Mouse (Mus musculus): ENCODE measurements around the gene Bcorl1. TPM values are rescaled to one million over a fixed set of nuclear protein-coding genes. Genes with fewer than 3 reads are reported as not detected.
A peak's percentile ranks its signal among the peaks of the same experiment; 100 is the strongest.

The Bcorl1 gene
- polyA plus RNA-seq, 1 experiment from 2014 or later, result 8.5 TPM

DNA sequence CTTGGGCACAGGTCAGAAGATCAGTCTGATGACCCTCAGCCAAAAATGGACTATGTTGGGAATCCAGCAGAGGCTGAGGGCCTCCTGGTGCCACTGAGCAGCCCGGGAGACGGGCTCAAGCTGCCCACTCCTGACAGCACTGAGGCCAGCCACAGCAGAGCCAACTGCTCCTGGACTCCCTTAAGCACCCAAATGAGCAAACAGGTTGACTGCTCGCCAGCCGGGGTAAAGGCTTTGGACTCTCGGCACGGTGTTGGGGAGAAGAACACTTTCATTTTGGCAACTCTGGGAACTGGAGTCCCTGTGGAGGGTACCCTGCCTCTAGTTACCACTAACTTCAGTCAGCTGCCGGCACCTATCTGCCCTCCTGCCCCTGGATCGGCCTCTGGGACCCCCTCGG lies 26.7 kb downstream of the Bcorl1 start:
- ATAC-seq, result no peak
- Histone ChIP-seq H3K27me3 (replicated peaks; ENCODE audit: control insufficient read depth, insufficient read depth, low read length) (no peaks in the 10 kb centered on the region), H3K9me3 (ENCODE audit: control insufficient read depth, low read length) (no peaks in the 10 kb centered on the region), H3K9ac (replicated peaks; ENCODE audit: low read depth, low read length) (no peak overlapping the region), H3K4me3 (replicated peaks; ENCODE audit: low read length) (no peak overlapping the region), H3K36me3 (ENCODE audit: control insufficient read depth, insufficient read depth) (peaks cover 10% of the 10 kb centered on the region), H3K4me2 (ENCODE audit: low read length) (no peak overlapping the region), H3K27ac (ENCODE audit: low read length) (no peak overlapping the region), H3K4me1 (replicated peaks; ENCODE audit: control insufficient read depth, insufficient read depth, low read length) (peaks cover 3% of the 10 kb centered on the region; the same call in 1 of the 2 replicates)
- 91% methylated on average over 9 of the region's 9 CpGs for WGBS

DNA sequence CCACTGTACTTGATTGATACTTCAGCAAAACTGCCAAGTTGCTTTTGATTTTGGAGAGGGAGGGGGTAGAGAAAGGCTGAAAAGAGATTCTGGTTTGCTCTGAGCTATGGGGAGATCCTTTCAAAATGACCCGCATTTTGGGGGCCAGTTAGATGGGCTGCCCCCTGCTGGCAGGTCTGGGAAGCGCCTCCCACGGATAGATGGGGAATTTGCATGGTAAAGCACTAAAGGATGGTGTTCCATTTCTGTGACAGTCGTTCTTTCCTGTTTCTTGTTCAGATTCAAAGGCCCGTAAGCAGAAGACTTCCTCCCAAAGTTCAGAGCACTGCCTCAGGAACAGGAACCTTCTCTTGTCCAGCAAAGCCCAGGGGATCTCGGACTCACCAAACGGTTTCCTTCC lies 42.5 kb downstream of the Bcorl1 start:
- H3K36me3 ChIP-seq (ENCODE audit: control insufficient read depth, insufficient read depth), result peaks cover 7% of the 10 kb centered on the region; the same call in 1 of the 2 replicates
- no peaks in the 10 kb centered on the region for H3K9me3 ChIP-seq (ENCODE audit: control insufficient read depth, low read length)

DNA sequence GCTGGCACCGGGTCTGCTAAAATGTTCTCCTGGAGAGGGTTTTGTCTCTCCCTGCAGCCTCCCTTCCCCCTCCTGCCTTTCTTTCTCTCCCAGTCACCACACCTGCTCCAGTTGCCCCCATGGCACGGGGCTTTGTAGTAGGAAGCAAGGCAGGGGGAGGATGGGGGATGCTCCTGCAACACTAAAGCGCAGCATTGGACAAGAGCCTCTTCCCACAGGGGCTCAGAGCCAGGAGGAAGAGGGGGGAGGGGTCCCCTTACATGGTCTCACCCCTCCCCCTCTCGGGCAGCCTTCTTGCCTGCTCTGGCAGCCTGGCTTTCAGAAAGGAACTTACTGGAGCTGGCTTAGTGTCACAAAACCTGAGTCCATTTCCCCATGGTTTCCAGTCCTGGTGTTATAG lies 44.8 kb downstream of the Bcorl1 start:
- Histone ChIP-seq H3K27ac (ENCODE audit: low read length) (no peak overlapping the region), H3K36me3 (ENCODE audit: control insufficient read depth, insufficient read depth) (peaks cover 7% of the 10 kb centered on the region; the same call in 1 of the 2 replicates), H3K4me1 (replicated peaks; ENCODE audit: control insufficient read depth, insufficient read depth, low read length) (no peaks in the 10 kb centered on the region), H3K27me3 (replicated peaks; ENCODE audit: control insufficient read depth, insufficient read depth, low read length) (no peaks in the 10 kb centered on the region), H3K9ac (replicated peaks; ENCODE audit: low read depth, low read length) (no peak overlapping the region), H3K4me2 (ENCODE audit: low read length) (no peak overlapping the region), H3K9me3 (ENCODE audit: control insufficient read depth, low read length) (no peaks in the 10 kb centered on the region), H3K4me3 (replicated peaks; ENCODE audit: low read length) (no peak overlapping the region)
- WGBS, result 41% methylated on average over 4 of the region's 4 CpGs
- ATAC-seq, result peak; percentile 57

More for the DNA sequence above, 42.5 kb downstream of the Bcorl1 start:
- ATAC-seq, result no peak
- H3K4me1 ChIP-seq (replicated peaks; ENCODE audit: control insufficient read depth, insufficient read depth, low read length), result no peaks in the 10 kb centered on the region
- WGBS, result 47% methylated on average over 7 of the region's 7 CpGs
- no peaks in the 10 kb centered on the region for H3K27me3 ChIP-seq (replicated peaks; ENCODE audit: control insufficient read depth, insufficient read depth, low read length)
- no peak overlapping the region for H3K27ac ChIP-seq (ENCODE audit: low read length)
- H3K9ac ChIP-seq (replicated peaks; ENCODE audit: low read depth, low read length), result no peak overlapping the region
- H3K4me3 ChIP-seq (replicated peaks; ENCODE audit: low read length), result no peak overlapping the region
- no peak overlapping the region for H3K4me2 ChIP-seq (ENCODE audit: low read length)

DNA sequence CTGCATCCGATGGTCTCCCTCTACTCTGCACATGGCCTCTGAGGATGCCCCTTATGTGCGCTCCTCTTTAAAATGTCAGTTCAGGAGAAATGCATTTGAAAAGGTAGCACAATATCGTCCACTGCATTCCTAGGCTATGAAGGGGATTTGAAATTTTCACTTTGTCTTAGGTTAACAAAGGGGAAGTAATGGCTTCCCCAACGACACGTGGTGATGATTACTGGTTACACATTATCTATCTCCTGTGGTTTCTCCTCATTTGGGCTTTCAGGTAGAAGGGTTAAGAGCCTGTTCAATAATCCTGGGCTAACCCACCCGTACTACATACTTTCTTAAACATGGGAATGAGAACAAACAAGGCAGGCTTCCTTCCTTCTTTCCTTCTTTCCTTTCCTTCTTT lies 48.2 kb downstream of the Bcorl1 start:
- Histone ChIP-seq H3K9me3 (ENCODE audit: control insufficient read depth, low read length) (no peaks in the 10 kb centered on the region), H3K4me3 (replicated peaks; ENCODE audit: low read length) (no peak overlapping the region), H3K4me1 (replicated peaks; ENCODE audit: control insufficient read depth, insufficient read depth, low read length) (no peaks in the 10 kb centered on the region), H3K36me3 (ENCODE audit: control insufficient read depth, insufficient read depth) (peaks cover 4% of the 10 kb centered on the region), H3K27me3 (replicated peaks; ENCODE audit: control insufficient read depth, insufficient read depth, low read length) (no peaks in the 10 kb centered on the region), H3K4me2 (ENCODE audit: low read length) (no peak overlapping the region), H3K27ac (ENCODE audit: low read length) (no peak overlapping the region), H3K9ac (replicated peaks; ENCODE audit: low read depth, low read length) (no peak overlapping the region)
- WGBS, result 91% methylated on average over 6 of the region's 6 CpGs
- ATAC-seq, result no peak

DNA sequence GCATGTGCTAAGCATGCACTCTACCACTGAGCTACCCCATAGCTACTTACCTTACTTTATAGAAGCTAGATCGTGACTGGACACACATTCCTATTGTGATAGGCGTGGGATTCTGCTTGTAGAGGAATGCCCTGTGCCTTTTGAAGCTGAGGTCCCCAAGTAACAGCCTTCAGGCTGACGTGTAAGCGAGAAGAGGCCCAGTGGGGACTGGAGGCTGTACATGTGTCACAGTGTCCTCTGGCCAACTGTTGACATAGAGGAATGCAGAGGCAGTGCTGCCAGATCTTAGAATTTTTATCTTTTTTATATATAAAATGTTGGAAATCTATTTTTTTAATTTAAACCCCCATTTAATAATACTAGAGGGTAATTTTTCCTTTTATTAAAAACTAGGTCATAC lies 58.8 kb downstream of the Bcorl1 start:
- no peak overlapping the region for H3K27ac ChIP-seq (ENCODE audit: low read length)
- peaks cover 14% of the 10 kb centered on the region for H3K36me3 ChIP-seq (ENCODE audit: control insufficient read depth, insufficient read depth)
- H3K4me2 ChIP-seq (ENCODE audit: low read length), result no peak overlapping the region
- no peak for ATAC-seq
- H3K9me3 ChIP-seq (ENCODE audit: control insufficient read depth, low read length), result no peaks in the 10 kb centered on the region
- no peaks in the 10 kb centered on the region for H3K4me1 ChIP-seq (replicated peaks; ENCODE audit: control insufficient read depth, insufficient read depth, low read length)
- no peaks in the 10 kb centered on the region for H3K27me3 ChIP-seq (replicated peaks; ENCODE audit: control insufficient read depth, insufficient read depth, low read length)
- no peak overlapping the region for H3K4me3 ChIP-seq (replicated peaks; ENCODE audit: low read length)
- H3K9ac ChIP-seq (replicated peaks; ENCODE audit: low read depth, low read length), result no peak overlapping the region
- WGBS, result 86% methylated on average over 4 of the region's 4 CpGs

DNA sequence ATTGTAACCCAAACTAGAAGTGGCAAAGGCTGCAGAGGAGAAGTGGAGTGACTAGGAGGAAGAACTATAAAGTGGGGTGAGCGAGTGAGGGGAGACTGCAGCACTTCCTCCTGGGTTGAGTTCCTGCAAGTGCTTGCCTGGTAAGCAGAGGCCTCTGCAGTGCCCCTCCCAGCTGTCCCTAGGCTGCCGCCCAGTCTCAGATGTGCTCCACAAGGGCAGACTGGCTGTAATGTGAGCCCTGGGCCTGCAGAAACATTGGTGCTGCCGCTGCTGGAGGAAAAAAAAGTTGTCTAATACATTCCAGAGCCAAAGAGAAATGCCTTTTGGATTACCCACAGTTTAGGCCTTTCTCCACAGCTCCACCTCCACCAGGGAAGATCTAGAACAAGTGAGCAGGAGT lies 64.0 kb downstream of the Bcorl1 start:
- no peaks in the 10 kb centered on the region for H3K9me3 ChIP-seq (ENCODE audit: control insufficient read depth, low read length)
- 53% methylated on average over 3 of the region's 3 CpGs for WGBS
- peaks cover 3% of the 10 kb centered on the region; the same call in 1 of the 2 replicates for H3K4me1 ChIP-seq (replicated peaks; ENCODE audit: control insufficient read depth, insufficient read depth, low read length)
- no peak overlapping the region for H3K4me3 ChIP-seq (replicated peaks; ENCODE audit: low read length)
- no peak overlapping the region for H3K4me2 ChIP-seq (ENCODE audit: low read length)
- H3K27me3 ChIP-seq (replicated peaks; ENCODE audit: control insufficient read depth, insufficient read depth, low read length), result no peaks in the 10 kb centered on the region
- no peak for ATAC-seq
- peaks cover 14% of the 10 kb centered on the region for H3K36me3 ChIP-seq (ENCODE audit: control insufficient read depth, insufficient read depth)
- H3K9ac ChIP-seq (replicated peaks; ENCODE audit: low read depth, low read length), result no peak overlapping the region
- no peak overlapping the region for H3K27ac ChIP-seq (ENCODE audit: low read length)

DNA sequence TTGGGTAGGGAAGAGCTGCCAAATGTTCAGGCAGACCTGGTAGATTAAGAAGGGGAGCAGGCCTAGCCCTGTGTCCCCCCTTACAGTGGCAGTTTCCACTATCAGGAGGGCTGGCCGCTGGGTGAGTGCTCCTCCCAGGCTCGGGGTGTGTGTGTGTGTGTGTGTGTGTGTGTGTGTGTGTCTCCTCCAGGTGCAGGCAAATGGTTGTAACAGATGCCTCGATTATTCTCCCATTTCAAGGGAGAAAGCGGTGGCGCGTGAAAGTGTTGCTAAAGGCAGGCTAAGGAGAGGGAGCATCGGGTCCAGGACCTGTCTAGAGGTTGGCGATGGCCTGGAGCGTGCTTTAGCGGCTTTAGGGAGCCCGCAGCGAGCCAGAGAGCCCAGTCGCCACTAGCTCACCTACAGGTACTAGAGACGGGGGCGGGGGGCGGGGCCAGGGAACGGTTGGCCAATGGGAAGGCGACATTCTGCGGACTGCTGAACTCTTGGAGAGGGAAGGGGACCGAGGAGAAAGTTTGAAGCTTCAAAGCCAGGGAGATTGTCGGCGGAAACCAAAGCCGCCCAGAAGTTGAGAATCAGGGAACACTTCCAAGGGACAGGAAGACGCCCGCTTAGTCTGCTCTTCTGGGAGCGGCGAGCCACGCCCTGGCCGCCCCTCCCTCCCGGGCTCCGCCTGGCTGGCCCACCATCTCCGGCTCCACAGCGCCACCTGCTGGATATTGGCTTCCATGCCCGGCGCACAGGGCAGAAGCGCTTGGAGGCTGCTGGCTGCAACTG lies 68.6 kb downstream of the Bcorl1 start:
- 13% methylated on average over 30 of the region's 36 CpGs for WGBS

DNA sequence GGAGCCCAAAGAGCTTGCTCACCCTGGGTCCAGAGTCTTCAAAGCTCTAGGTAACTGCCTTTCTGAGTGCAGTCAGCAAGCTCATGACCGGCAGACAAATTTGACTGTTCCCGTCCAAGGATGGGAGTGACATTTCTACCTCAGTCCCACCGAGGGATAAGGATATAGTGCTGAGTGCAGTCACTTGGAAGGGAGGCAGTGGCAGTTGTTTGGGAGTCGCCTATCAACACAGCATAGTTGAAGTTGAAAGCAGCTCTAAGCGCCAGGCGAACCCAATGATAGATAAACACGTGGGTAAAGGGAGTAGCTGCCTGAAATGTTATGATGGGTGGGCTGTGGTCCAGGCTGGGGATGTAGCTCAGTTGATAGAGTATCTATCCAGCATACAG lies 69.2 kb downstream of the Bcorl1 start:
- Histone ChIP-seq H3K9me3 (ENCODE audit: control insufficient read depth, low read length) (no peaks in the 10 kb centered on the region), H3K27me3 (replicated peaks; ENCODE audit: control insufficient read depth, insufficient read depth, low read length) (no peaks in the 10 kb centered on the region), H3K27ac (ENCODE audit: low read length) (no peak overlapping the region), H3K4me1 (replicated peaks; ENCODE audit: control insufficient read depth, insufficient read depth, low read length) (peaks cover 3% of the 10 kb centered on the region; the same call in 1 of the 2 replicates), H3K9ac (replicated peaks; ENCODE audit: low read depth, low read length) (no peak overlapping the region), H3K4me3 (replicated peaks; ENCODE audit: low read length) (no peak overlapping the region; the same call in 1 of the 2 replicates), H3K4me2 (ENCODE audit: low read length) (peak overlapping the region; percentile 59), H3K36me3 (ENCODE audit: control insufficient read depth, insufficient read depth) (no peaks in the 10 kb centered on the region)
- peak; percentile 6; the same call in 1 of the 2 replicates for ATAC-seq
- 28% methylated on average over 7 of the region's 7 CpGs for WGBS

More for the DNA sequence above, 68.6 kb downstream of the Bcorl1 start:
- Histone ChIP-seq H3K4me3 (replicated peaks; ENCODE audit: low read length) (peak overlapping the region; percentile 50), H3K4me1 (replicated peaks; ENCODE audit: control insufficient read depth, insufficient read depth, low read length) (peaks cover 3% of the 10 kb centered on the region; the same call in 1 of the 2 replicates), H3K36me3 (ENCODE audit: control insufficient read depth, insufficient read depth) (no peaks in the 10 kb centered on the region), H3K4me2 (ENCODE audit: low read length) (peak overlapping the region; percentile 59), H3K27me3 (replicated peaks; ENCODE audit: control insufficient read depth, insufficient read depth, low read length) (no peaks in the 10 kb centered on the region), H3K9ac (replicated peaks; ENCODE audit: low read depth, low read length) (peak overlapping the region; percentile 35; the same call in 1 of the 2 replicates), H3K27ac (ENCODE audit: low read length) (no peak overlapping the region), H3K9me3 (ENCODE audit: control insufficient read depth, low read length) (no peaks in the 10 kb centered on the region)
- peak; percentile 89 for ATAC-seq

DNA sequence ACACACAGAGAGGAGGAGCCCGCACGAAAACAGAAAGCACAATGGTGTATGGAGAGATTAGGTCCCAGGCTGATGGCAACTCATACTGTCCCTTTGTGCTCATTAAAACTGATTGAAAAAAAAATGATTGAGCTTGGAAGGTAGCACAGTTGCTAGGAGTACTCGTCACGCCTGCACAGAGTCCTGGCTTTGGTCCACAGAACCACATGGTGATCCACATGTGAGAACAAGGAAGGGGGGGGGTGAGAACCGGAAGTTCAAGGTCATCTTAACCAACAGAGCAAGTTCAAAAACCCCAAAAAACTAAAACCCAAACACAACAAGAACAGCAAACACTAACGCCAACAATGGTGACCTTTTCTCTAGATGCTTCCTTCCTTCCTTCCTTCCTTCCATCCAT lies 71.5 kb downstream of the Bcorl1 start:
- Histone ChIP-seq H3K9ac (replicated peaks; ENCODE audit: low read depth, low read length) (no peak overlapping the region), H3K4me3 (replicated peaks; ENCODE audit: low read length) (no peak overlapping the region), H3K27me3 (replicated peaks; ENCODE audit: control insufficient read depth, insufficient read depth, low read length) (no peaks in the 10 kb centered on the region), H3K9me3 (ENCODE audit: control insufficient read depth, low read length) (no peaks in the 10 kb centered on the region), H3K4me2 (ENCODE audit: low read length) (no peak overlapping the region), H3K36me3 (ENCODE audit: control insufficient read depth, insufficient read depth) (no peaks in the 10 kb centered on the region), H3K4me1 (replicated peaks; ENCODE audit: control insufficient read depth, insufficient read depth, low read length) (peaks cover 3% of the 10 kb centered on the region; the same call in 1 of the 2 replicates), H3K27ac (ENCODE audit: low read length) (no peak overlapping the region)
- 85% methylated on average over 6 of the region's 6 CpGs for WGBS
- no peak for ATAC-seq

Data from forebrain, embryonic 16.5 days (tissue).